Mouse (Mus musculus) urinary bladder, postnatal 36 days (tissue): ENCODE measurements around the gene Psg29.

Experiments used
- DNase-seq, 2 experiments: peaks; one replicate each; pipeline ENCODE4 v3.0.0; 2022; ENCODE audit warnings: low spot score in 2 of 2, mixed read lengths in 1 of 2

Gene Psg29

DNA sequence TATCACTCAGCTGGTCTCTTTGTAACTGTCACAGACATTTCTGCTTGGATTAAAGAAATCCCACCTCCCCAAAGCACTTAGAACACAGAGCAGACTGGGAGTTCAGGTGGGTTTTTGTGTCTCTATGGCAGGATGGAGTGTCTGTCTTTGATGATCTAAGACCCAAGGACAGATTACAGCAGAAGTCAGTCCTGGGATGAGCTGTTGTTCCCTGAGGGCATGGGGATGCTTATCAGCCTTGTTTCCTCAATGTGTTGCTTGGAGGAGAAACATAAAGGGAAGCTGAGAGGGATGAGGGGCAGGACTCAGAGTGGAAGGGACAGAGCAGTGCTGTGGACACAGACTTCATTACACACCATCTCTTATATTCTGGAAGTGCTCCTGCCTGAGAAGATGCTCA is at the start of gene Psg29:
Gene Psg29 (plus strand): TSS at position 301 of the 400 bp plus-strand sequence.
- DNase-seq = no peak

DNA sequence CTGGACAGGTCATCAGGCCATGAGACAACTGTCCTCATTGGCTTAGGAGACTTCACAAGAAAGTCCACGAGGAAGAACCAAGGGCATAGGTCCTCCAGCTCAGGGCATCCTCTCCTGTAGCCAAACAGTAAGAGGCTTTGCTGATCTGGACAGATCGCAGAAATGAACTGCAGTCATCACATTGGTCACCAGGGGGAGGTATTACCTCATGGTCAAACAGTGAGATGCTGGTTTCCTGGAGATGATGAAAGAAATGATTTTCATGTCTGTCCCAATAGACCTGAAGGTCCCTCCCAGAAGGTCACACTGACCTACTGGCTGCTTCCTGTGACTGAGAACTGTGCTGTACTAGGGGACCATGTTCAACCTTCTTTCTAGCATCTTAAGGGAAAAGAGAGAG is 47.6 kb upstream of the Psg29 start:
- peak; percentile 42 to 48 for DNase-seq

DNA sequence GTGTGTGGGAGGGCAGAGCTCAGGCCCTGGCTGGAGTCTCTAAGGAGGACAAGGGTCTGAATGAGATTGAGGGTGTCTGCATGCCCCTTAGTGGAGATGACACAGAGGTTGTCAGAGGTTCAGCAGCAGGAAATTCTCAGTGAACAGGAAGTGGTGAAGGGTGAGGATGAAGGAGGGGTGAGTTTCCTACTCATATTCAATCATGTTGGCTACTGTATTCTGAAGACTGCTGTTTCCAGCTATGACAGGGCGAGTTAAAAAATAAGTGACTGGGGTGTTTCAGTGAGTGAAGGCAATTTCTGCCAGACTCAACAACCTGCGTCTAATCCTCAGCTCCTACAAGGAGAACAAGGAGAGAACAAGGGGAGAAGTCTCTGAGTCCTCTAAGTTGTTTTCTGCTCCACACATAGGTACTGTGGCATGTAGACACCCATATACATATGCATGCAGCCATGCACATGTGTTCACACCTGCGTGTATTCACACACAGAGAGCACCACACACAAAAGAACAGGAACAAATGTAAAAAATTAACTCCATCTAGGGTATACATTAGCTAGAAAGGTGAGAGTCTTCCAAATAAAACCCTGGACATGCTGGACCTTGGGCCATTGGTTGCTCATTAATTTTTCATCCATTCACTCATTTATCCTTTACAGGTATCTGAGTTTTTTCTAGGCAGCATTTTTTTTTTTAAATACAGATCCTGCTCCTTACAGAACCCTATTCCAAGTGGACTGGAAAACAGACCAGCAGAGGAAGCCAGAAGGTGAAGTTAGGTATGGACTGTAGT is 46.2 kb upstream of the Psg29 start:
- no peak for DNase-seq

DNA sequence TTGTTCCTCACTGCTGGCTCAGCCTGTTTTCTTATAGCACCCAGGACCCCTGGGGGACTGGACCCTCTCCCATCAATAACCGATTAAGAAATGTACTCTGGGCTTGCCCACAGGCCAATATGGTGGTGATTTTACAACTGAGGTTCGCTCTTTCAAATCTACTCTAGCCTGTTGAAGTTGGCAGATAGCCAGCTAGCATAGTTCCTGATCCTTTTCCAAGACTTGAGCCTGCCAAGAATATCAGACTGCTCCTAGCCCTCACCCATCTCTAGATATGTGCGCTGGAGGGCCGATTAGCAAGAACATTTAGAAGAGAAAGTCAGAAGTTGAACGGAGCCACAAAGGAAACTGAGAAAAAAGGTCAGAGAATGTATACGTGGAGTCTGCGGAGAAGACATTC is 44.3 kb upstream of the Psg29 start:
- DNase-seq = no peak

DNA sequence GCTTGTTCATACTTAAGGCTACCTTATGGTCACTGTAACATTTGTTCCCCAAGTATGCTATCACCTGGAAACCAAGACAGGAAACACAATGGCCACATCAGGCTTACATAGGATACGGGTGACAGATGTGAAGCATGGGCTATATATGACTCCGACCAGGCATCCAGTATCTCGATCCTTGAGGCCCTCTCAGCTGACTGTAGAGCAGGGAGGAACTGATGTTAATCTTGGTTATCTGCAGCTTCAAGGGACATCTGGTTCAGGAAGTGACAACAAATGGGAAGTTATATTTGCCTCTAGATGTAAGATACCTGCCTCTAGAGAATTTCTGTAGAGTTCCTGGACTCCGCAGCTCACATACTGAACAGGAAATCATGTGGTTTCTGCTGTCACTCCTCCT is 31.4 kb upstream of the Psg29 start:
- no peak for DNase-seq

DNA sequence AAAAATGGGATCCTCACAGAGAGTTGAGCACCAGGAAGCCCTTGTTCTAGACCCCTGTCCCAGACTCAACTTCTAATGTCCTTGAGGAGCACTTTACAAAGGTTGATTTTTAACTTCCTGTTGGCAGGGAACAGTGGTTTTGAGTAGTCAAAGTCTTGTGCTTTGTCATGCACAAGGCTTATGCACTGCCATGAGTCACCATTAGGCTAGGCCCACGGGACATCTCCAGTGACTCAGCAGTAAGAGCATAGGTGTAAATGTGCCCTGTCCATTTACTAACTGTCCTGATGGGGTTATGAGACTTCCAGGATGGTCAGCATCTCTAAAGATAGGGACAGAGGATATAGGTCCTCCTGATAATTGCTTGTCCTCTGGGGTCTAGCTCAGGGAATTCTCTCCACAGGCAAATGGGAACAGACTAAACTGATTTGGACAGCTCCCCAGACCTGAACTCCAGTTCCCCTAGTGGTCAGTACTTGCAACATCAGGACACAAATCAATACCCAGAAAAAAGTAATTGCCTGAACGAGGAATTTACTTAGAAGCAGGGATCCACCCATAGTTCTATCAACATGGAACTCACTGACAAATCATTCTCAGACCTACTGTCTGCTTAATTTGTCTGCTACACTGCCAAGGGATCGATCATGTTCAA is 2.4 kb downstream of the Psg29 start:
- DNase-seq = no peak
